Mouse (Mus musculus) spleen, adult 2 months (tissue): ENCODE data around the gene Nuf2. TPM values are rescaled to one million over a fixed set of nuclear protein-coding genes. Genes with fewer than 3 reads are reported as not detected.

Experiments
- DNase-seq, 2 experiments: peaks; one replicate each; pipeline versions ENCODE4 v3.0.0 to v3.0.0-alpha.2; 2012 to 2021; ENCODE audit warnings: low spot score in 2 of 2, low read depth in 1 of 2
- H3K27ac ChIP-seq: fragments of 200-500 bp; 2 replicates; pipeline ENCODE4 v1.5.1; 2012; ENCODE audit warnings: low read length, inconsistent platforms; ENCODE audit not compliant: insufficient read depth
- H3K27me3 ChIP-seq: fragments of 200-500 bp; 2 replicates; pipeline ENCODE4 v1.6.1; 2012; ENCODE audit warnings: mild to moderate bottlenecking, moderate library complexity, low read length, inconsistent platforms; ENCODE audit not compliant: control insufficient read depth, insufficient read depth
- H3K36me3 ChIP-seq: fragments of 200-500 bp; 2 replicates; pipeline ENCODE4 v1.6.1; 2012; ENCODE audit warnings: mild to moderate bottlenecking, low read length, inconsistent platforms; ENCODE audit not compliant: control insufficient read depth, insufficient read depth
- H3K4me1 ChIP-seq: fragments of 200-500 bp; 2 replicates; pipeline ENCODE4 v1.6.1; 2011; ENCODE audit warnings: inconsistent platforms; ENCODE audit not compliant: control insufficient read depth, insufficient read depth, insufficient read length
- H3K4me3 ChIP-seq: fragments of 200-500 bp; 2 replicates; pipeline ENCODE4 v1.5.1; 2011; ENCODE audit warnings: mild to moderate bottlenecking, inconsistent platforms; ENCODE audit not compliant: insufficient read depth, insufficient read length; ENCODE audit errors: extremely low read depth
- CTCF ChIP-seq: fragments of 200-500 bp; IDR thresholded peaks from 2 replicates; pipeline ENCODE4 v1.5.1; 2011; ENCODE audit warnings: mild to moderate bottlenecking, inconsistent platforms; ENCODE audit not compliant: insufficient read depth, insufficient read length, insufficient replicate concordance; ENCODE audit errors: extremely low read depth
- POLR2A ChIP-seq: fragments of 200-500 bp; IDR thresholded peaks from 2 replicates; pipeline ENCODE4 v1.6.1; 2011; ENCODE audit warnings: low read depth, low read length, inconsistent platforms
- WGBS: fragments of 180-500 bp; shearing (Covaris S2); methylation state at CpG from one replicate; pipeline ENCODE4 v1.1.7; 2018; 5-methylcytosine and 5-hydroxymethylcytosine counted together
- polyA plus RNA-seq: library from polyadenylated mRNA; depleted of rRNA; stranded (reverse); fragments of >200 nt; gene quantifications from 2 replicates; pipeline ENCODE4 v1.2.3, GENCODE M21; 2012

Nuf2 gene
- polyA plus RNA-seq, 1 experiment: 1.4 TPM

GRCm38 (mm10) chr1:169506354-169506753, 24.9 kb downstream of the Nuf2 start:
- H3K27ac ChIP-seq: no peak overlapping the region
- no peaks in the 10 kb centered on the region for H3K27me3 ChIP-seq
- no peak overlapping the region for H3K4me3 ChIP-seq
- no peaks in the 10 kb centered on the region for H3K4me1 ChIP-seq
- TF ChIP-seq CTCF: no peak
- no peak for TF ChIP-seq POLR2A
- DNase-seq: no peak
- WGBS: 93% methylated on average over 6 of the region's 6 CpGs
- H3K36me3 ChIP-seq: peaks cover 2% of the 10 kb centered on the region

- H3K27me3 ChIP-seq: no peaks in the 10 kb centered on the region
- TF ChIP-seq POLR2A: no peak
- TF ChIP-seq CTCF: no peak
- H3K4me1 ChIP-seq: no peaks in the 10 kb centered on the region
- no peak overlapping the region for H3K4me3 ChIP-seq
- 96% methylated on average over 3 of the region's 3 CpGs for WGBS
- H3K36me3 ChIP-seq: peaks cover 4% of the 10 kb centered on the region
- H3K27ac ChIP-seq: no peak overlapping the region
- no peak for DNase-seq
Observed at GRCm38 (mm10) chr1:169502876-169503275, 28.4 kb downstream of the Nuf2 start.

GRCm38 (mm10) chr1:169495621-169496020, 35.6 kb downstream of the Nuf2 start:
- TF ChIP-seq POLR2A (no peak), CTCF (no peak)
- Histone ChIP-seq H3K27me3 (no peaks in the 10 kb centered on the region), H3K36me3 (peaks cover 2% of the 10 kb centered on the region; the same call in 1 of the 2 replicates), H3K4me1 (no peaks in the 10 kb centered on the region), H3K27ac (no peak overlapping the region), H3K4me3 (no peak overlapping the region)
- 82% methylated on average over 8 of the region's 8 CpGs for WGBS
- no peak for DNase-seq

DNA sequence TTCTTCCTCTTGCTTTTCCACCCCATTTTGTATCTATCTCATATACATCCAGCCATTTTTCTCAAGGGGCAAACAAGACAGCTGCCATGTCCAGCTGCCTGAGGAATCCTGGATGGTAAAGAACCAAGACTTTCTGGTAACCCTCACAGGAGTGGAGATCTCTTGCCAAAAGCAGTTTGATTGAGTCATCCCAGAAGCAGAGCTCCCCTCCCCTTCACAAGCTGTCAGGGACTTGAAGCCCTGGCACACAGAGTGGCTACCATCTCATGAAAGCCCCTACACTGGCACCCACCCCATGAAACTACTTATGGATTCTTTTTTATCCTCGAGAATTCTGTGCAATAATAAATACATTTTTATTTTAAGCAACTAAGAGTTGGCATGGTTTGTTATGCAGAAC, 39.7 kb downstream of the Nuf2 start:
- Histone ChIP-seq H3K36me3 (no peaks in the 10 kb centered on the region), H3K27me3 (no peaks in the 10 kb centered on the region), H3K4me1 (no peaks in the 10 kb centered on the region), H3K4me3 (no peak overlapping the region), H3K27ac (no peak overlapping the region)
- 80% methylated on average over 1 of the region's 1 CpGs for WGBS
- no peak for TF ChIP-seq CTCF
- no peak for TF ChIP-seq POLR2A
- DNase-seq: no peak

DNA sequence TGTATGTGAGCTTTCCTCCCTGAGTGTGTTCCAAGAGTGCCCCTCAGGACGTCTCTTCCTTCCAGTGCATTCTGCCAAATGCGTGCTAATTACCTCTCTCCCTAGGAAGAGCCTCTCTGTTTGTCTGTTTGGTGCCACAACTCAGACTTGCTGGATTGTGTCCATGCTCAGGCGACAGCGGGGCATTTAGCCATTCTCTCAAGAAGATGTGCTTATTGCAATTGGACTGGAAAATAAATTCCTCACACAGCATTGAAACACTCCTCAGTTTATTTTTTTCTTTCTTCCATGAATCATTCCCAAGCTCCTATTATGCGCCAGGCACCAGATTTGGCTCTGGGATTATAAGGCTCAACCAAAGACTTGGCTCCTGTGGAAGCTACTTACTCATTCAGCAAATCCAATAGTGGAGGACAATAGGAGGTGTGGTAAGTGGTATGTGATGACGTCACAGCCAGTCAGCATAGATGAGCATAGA, 45.8 kb downstream of the Nuf2 start:
- TF ChIP-seq CTCF (no peak), POLR2A (no peak)
- Histone ChIP-seq H3K27ac (no peak overlapping the region), H3K27me3 (no peaks in the 10 kb centered on the region), H3K4me3 (no peak overlapping the region), H3K36me3 (no peaks in the 10 kb centered on the region), H3K4me1 (no peaks in the 10 kb centered on the region)
- no peak for DNase-seq
- 82% methylated on average over 6 of the region's 6 CpGs for WGBS

DNA sequence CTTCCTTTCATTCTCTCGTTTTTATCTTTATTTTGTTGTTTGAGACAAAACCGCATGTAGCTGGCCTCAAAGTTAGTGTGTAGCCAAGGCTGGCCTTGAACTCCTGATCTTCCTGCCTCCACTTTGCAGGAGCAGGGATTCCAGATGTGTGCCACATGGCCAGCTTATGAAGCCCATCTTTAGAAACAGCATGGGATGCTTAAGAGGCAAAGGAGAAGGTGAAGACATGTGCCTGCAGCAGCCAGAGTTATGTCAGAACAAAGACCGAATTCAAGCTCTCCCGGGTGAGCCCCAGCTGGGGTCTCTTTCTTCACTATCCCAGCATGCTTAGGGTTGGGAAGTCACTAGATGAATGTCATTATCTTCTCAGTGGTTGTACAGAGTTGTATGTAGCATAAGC, 46.7 kb downstream of the Nuf2 start:
- no peak overlapping the region for H3K4me3 ChIP-seq
- no peak for DNase-seq
- no peaks in the 10 kb centered on the region for H3K27me3 ChIP-seq
- 77% methylated on average over 4 of the region's 4 CpGs for WGBS
- no peak for TF ChIP-seq CTCF
- TF ChIP-seq POLR2A: no peak
- H3K36me3 ChIP-seq: no peaks in the 10 kb centered on the region
- no peaks in the 10 kb centered on the region for H3K4me1 ChIP-seq
- no peak overlapping the region for H3K27ac ChIP-seq

GRCm38 (mm10) chr1:169482596-169483335, 48.5 kb downstream of the Nuf2 start:
- no peak for DNase-seq
- no peak overlapping the region for H3K27ac ChIP-seq
- H3K36me3 ChIP-seq: no peaks in the 10 kb centered on the region
- H3K27me3 ChIP-seq: no peaks in the 10 kb centered on the region
- H3K4me1 ChIP-seq: no peaks in the 10 kb centered on the region
- no peak overlapping the region for H3K4me3 ChIP-seq
- 95% methylated on average over 6 of the region's 6 CpGs for WGBS
- no peak for TF ChIP-seq POLR2A
- no peak for TF ChIP-seq CTCF

GRCm38 (mm10) chr1:169471185-169471584, 60.1 kb downstream of the Nuf2 start:
- H3K36me3 ChIP-seq: no peaks in the 10 kb centered on the region
- no peak overlapping the region for H3K27ac ChIP-seq
- no peaks in the 10 kb centered on the region for H3K4me1 ChIP-seq
- H3K27me3 ChIP-seq: no peaks in the 10 kb centered on the region
- WGBS: 78% methylated on average over 3 of the region's 3 CpGs
- H3K4me3 ChIP-seq: no peak overlapping the region
- no peak for TF ChIP-seq CTCF
- no peak for TF ChIP-seq POLR2A
- no peak for DNase-seq
